Mouse (Mus musculus) 3134 (cell line): ENCODE results near the gene Mcee.

Source experiments
- DNase-seq: peaks from one replicate; pipeline ENCODE4 v3.0.0-alpha.2; 2011; ENCODE audit warnings: low spot score; ENCODE audit not compliant: insufficient read length; ENCODE audit errors: extremely low read depth

Gene Mcee

GRCm38 (mm10) chr7:64392122-64392818 lies at the start of gene Mcee, which contains the start of gene Mphosph10:
Gene Mcee, plus strand, starts transcription at chr7:64392607.
Gene Mphosph10, minus strand, starts transcription at chr7:64392268.
- peak; percentile 99 for DNase-seq

DNA sequence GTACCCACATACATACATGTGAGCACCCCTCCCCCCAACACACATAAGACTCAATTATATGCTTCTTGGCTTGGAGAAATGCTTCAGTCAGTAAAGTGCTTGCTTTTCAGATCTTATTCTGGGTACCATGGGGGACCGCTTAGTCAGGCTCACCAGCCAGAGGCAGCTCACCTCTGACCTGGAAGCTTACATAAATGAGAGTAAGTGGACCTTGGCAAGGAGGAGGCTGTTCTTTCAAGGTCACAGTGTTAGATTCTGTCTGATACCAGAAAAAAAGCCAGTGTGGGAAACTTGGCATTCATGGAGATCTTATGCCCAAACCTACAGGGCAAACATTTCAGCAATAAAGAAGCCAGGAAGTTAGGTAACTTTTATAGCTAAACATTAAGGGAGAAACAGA lies 44.6 kb upstream of the Mcee start:
- no peak for DNase-seq

DNA sequence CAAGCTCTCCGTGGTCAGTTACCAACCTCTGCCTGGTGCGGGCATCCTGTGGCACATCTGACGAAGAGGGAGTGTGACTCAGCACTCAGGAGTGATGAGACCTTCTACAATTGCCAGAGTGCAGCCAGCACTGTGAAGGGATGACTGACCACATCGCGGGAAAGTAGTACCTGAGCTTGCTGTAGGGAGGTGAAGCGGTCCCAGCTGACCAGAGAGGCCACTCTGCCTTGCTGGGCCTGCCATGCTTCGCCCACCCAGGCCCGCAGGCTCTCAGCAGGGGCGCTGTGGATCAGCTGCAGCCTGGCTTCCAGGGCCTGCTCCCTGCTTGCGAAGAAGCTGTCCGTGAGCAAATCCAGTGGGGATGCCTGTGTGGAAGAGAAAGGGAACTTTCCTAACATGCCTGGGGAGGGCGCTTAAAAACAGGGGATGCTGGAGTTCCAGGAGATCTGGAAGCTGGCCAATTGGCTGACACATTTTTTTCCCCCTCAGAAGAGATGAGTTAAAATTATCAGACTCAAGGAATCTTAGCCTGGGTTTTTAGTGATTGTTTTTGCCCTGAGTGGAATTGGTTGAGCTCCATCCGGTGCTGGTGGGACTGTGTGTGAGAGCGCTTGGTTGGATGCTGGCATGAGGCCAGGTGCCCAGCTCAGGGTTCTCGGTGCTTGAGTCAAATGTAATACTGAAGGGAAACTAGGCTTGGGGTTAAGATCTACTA lies 43.1 kb upstream of the Mcee start:
- DNase-seq = peak; percentile 61

DNA sequence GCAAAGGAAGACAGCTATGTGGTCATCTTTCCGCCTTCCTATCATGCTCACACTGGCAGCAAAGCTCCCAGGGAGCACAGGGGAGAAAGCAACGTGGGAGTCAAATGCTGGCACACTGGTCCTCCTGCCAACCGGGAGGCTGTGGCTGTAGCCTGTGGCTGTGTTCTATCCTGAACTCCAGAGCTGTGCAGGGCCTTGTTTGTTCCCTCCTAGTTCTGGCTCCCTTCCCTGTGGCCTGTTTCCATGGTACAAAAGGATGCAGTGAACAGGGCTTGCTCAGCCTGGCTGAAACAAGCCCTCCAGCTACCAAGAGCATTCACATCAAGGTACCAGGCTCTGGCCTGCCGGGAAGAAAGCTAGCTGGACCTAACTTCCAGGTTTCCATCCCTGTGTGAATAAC lies 41.3 kb upstream of the Mcee start:
- DNase-seq = no peak

GRCm38 (mm10) chr7:64354206-64354605 lies 38.2 kb upstream of the Mcee start:
- DNase-seq = no peak

DNA sequence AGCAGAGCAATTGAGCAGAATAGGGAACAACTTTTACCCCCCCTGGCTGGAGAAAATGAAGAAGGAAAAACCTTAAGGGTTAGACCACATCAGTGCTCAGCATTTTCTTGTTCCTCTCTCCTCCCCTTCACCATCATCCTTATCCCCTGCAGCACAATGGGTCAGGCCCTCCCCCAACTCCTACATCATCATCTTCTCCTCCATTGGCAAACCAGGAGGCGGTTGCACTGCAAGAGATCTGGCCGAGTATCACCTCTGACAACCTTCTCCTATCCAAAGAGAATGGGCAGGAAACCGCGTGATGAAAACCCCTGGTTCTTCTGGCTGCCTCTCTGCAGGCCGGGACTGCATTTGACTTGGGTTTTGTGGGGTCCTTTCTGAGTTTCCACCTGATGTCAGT lies 35.7 kb upstream of the Mcee start:
- no peak for DNase-seq

GRCm38 (mm10) chr7:64357405-64357804 lies 35.0 kb upstream of the Mcee start:
- DNase-seq = no peak

DNA sequence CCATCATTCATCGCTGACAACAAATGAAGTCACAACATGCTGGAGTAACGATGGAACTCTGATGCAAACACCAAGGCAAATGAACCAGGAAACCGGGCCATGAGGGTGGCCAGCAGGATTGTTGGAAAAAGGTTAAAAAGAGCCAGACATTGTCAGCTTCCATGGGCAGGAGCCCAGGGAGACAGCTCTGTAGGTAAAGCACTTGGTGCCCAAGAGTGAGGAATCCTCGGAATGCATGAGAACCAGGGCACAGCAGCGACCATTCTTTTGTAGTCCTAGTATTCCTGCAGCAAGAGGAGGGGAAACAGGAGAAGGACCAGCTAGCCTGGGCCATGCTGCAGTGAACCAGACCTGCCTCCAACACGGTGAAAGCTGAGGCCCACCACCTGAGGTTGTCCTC lies 33.7 kb upstream of the Mcee start:
- no peak for DNase-seq

DNA sequence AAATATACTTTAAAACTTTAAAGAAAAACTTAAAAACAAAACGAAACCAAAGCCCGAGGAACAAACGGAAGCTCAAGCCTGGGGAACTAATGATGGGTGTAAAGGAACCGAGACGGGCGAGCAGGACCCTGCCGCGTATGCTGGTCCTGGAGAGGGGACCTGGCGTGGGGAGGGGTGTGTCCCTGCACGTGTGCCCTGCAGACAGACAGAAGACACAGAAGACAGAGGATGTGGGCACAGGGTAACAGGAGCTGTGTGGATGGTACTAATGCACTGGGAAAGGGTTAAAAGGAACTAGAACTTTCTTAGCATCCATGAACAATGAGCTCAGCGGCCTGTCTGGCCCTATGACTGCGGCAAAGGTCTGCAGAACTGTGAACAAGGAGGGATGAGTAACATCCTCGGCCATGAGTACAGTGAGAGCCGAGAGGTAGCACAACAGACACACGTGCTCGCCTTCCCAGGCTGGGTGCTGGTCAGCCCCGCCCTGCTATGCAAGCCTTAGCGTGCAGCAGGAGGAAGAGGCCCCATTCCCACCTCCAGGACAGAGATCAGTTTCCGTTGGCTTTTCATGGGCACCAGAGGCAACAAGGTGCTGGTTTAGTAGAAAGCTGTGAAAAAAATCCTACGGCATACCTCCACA lies 32.3 kb upstream of the Mcee start:
- peak; percentile 56 for DNase-seq

GRCm38 (mm10) chr7:64360586-64360945 lies 31.8 kb upstream of the Mcee start:
- DNase-seq = no peak

- DNase-seq = no peak
Measured at GRCm38 (mm10) chr7:64365863-64366262, 26.5 kb upstream of the Mcee start.

- DNase-seq = no peak
Measured at GRCm38 (mm10) chr7:64369841-64370240, 22.6 kb upstream of the Mcee start.

- no peak for DNase-seq
Measured at GRCm38 (mm10) chr7:64371940-64372878, 20.2 kb upstream of the Mcee start.

- DNase-seq = no peak
Measured at GRCm38 (mm10) chr7:64373147-64373829, 19.1 kb upstream of the Mcee start.

- DNase-seq = peak; percentile 82
Measured at GRCm38 (mm10) chr7:64373830-64374562, 18.4 kb upstream of the Mcee start, which contains the start of gene Fan1. Gene Fan1, minus strand, starts transcription at chr7:64374095.

GRCm38 (mm10) chr7:64391479-64391878 lies 928 bp upstream of the Mcee start:
- DNase-seq = no peak

DNA sequence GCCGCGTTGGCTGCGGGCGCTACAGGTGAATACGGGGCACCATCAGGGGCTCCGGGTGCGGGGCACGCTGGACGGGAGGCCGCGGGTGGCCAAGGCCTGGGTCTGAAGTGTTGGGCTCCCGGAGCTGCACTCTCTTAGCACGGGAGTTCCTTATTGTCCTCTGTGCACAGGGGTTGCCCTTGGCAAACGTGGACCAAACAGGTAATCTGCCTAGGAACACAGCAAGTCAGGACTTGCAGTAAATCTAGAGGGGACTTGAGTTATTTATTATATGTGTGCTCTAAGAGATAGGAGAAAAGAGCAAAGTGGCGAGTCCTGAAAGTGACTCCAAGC lies 378 bp downstream of the Mcee start:
- DNase-seq = no peak

- no peak for DNase-seq
Measured at GRCm38 (mm10) chr7:64400725-64401124, 8.3 kb downstream of the Mcee start.

GRCm38 (mm10) chr7:64402452-64402851 lies 10.0 kb downstream of the Mcee start:
- no peak for DNase-seq

- no peak for DNase-seq
Measured at GRCm38 (mm10) chr7:64403989-64404388, 11.6 kb downstream of the Mcee start.
